Mouse (Mus musculus) lung, postnatal 0 days (tissue): ENCODE data around the gene Rabep1. TPM values are rescaled to one million over a fixed set of nuclear protein-coding genes. Genes with fewer than 3 reads are reported as not detected.
"Not testable (repeated sequence)": the region's sequence is repeated elsewhere in the genome, so short reads cannot be mapped to it uniquely, and the experiment has no call there.

Experiments
- ATAC-seq: fragments of 200-750 bp; cut with Nextera tagmentation; 2 replicates; pipeline ENCODE4 v1.8.0; 2017; ENCODE audit warnings: moderate library complexity
- DNase-seq: peaks from one replicate; pipeline ENCODE4 v3.0.0-alpha.2; 2016; ENCODE audit warnings: low spot score
- H3K27ac ChIP-seq: fragments of 300-500 bp; sonication (generic); 2 replicates; pipeline ENCODE4 v1.5.1; 2014; ENCODE audit warnings: antibody characterized with exemption, mild to moderate bottlenecking, low read length, mixed read lengths
- H3K27me3 ChIP-seq: fragments of 300-500 bp; sonication (generic); replicated peaks from 2 replicates; pipeline ENCODE4 v1.6.1; 2014; ENCODE audit warnings: low read length, mixed read lengths; ENCODE audit not compliant: insufficient read depth
- H3K36me3 ChIP-seq: fragments of 300-500 bp; sonication (generic); 2 replicates; pipeline ENCODE4 v1.6.1; 2014; ENCODE audit warnings: low read length, mixed read lengths; ENCODE audit not compliant: insufficient read depth
- H3K4me1 ChIP-seq: fragments of 300-500 bp; sonication (generic); 2 replicates; pipeline ENCODE4 v1.6.1; 2014; ENCODE audit warnings: antibody characterized with exemption, low read depth, low read length, mixed read lengths; ENCODE audit not compliant: insufficient read depth
- H3K4me2 ChIP-seq: fragments of 300-500 bp; sonication (generic); replicated peaks from 2 replicates; pipeline ENCODE4 v1.6.1; 2014; ENCODE audit warnings: low read depth, mild to moderate bottlenecking, low read length, moderate library complexity, mixed read lengths
- H3K4me3 ChIP-seq: fragments of 300-500 bp; sonication (generic); 2 replicates; pipeline ENCODE4 v1.5.1; 2014; ENCODE audit warnings: low read depth, low read length
- H3K9ac ChIP-seq: fragments of 300-500 bp; sonication (generic); replicated peaks from 2 replicates; pipeline ENCODE4 v1.6.1; 2014; ENCODE audit warnings: low read depth, mild to moderate bottlenecking
- H3K9me3 ChIP-seq: fragments of 300-500 bp; sonication (generic); 2 replicates; pipeline ENCODE4 v1.6.1; 2016; ENCODE audit warnings: low read length, mixed read lengths
- CTCF ChIP-seq: IDR thresholded peaks from 2 replicates; pipeline ENCODE4 v1.5.1; 2016; ENCODE audit warnings: antibody characterized with exemption, mild to moderate bottlenecking
- EP300 ChIP-seq: IDR thresholded peaks from 2 replicates; pipeline ENCODE4 v1.6.1; 2016; ENCODE audit warnings: antibody characterized with exemption, mild to moderate bottlenecking, control low read depth
- WGBS: fragments of 180-500 bp; shearing (Covaris S2); extraction: QIAGEN DNeasy Blood & Tissue Kit; methylation state at CpG from one replicate; pipeline ENCODE4 v1.1.7; 2014; 5-methylcytosine and 5-hydroxymethylcytosine counted together
- polyA plus RNA-seq: library from polyadenylated mRNA; unstranded; fragments of >200 nt; fragmentation: Nextera tagmentation; extraction: Ambion mirVana; gene quantifications from 2 replicates; pipeline ENCODE4 v1.2.1, GENCODE M21; 2015

Rabep1 gene
- polyA plus RNA-seq, 1 experiment from 2014 or later = 35.3 TPM

DNA sequence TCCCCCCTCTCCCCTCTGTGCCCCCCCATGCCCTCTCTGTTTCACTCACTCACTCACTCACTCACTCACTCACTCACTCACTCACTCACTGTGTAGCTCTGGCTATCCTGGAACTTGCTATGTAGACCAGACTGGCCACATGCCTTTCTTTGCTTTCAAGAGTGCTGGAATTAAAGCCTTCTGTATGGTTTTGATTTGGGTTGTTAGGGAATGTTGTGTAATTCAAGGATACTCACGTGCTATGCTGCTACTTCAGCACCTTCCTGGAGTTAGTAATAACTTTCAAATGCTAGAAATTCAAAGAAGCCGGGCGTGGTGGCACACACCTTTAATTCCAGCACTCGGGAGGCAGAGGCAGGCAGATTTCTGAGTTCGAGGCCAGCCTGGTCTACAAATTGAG is 53.6 kb downstream of the Rabep1 start:
- not testable (repeated sequence) for H3K36me3 ChIP-seq, H3K27me3 ChIP-seq, H3K4me3 ChIP-seq, H3K4me1 ChIP-seq, H3K9ac ChIP-seq, H3K9me3 ChIP-seq, H3K4me2 ChIP-seq
- peak; percentile 77 for DNase-seq
- peak; percentile 89 for ATAC-seq
- TF ChIP-seq EP300 = 0 out of 2 replicates have a peak, but pooled peaks have one; percentile 28
- peak overlapping the region; percentile 47; the same call in 1 of the 2 replicates for H3K27ac ChIP-seq
- 75% methylated on average over 5 of the region's 5 CpGs for WGBS

DNA sequence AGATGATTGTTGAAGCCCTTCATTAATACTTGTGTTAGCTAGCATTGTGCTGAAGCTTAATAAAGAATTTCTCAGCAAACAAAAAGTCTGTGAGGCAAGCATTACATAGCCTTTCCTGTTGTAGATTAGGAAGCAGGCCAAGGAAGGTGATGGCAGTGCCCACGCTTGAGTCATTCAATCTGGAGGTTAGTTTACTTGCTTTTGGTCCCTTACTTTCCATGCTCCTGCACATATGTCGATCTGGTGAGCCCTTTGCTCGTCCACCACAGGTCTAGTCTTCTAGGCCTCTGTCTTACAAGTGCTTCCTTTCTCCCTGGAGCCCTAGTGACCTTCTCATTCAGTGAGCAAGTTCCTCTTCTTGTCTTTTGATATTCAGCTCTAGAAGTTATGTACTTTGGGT is 62.1 kb downstream of the Rabep1 start:
- TF ChIP-seq CTCF = no peak
- no peak for TF ChIP-seq EP300
- no peaks in the 10 kb centered on the region for H3K27me3 ChIP-seq
- H3K9ac ChIP-seq = no peak overlapping the region
- no peaks in the 10 kb centered on the region for H3K4me1 ChIP-seq
- DNase-seq = peak; percentile 22
- no peak overlapping the region for H3K4me2 ChIP-seq
- no peak overlapping the region for H3K27ac ChIP-seq
- ATAC-seq = no peak
- 75% methylated on average over 3 of the region's 3 CpGs for WGBS
- H3K4me3 ChIP-seq = no peak overlapping the region
- peaks cover 10% of the 10 kb centered on the region; the same call in 1 of the 2 replicates for H3K36me3 ChIP-seq
- no peaks in the 10 kb centered on the region for H3K9me3 ChIP-seq

DNA sequence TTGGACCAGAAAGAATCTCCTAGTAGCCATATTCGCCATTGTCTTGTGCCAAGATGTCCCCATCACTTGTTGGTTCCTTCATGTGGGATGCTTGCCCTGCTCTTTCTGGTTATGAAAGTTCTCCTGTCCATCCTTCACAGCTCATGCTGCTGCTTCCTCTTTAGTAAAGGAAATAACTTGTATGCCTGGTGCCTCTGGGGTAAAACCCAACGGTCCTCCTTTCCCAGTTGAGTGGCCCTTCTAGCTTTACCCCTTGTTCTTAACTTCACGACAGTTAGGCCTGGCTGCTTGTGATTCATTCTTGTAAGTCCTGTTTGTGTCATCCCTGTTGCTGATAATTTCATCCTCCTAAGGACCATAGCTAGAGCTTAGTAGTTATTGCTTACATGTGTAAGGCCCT is 66.7 kb downstream of the Rabep1 start:
- TF ChIP-seq CTCF (no peak), EP300 (no peak)
- peaks cover 10% of the 10 kb centered on the region; the same call in 1 of the 2 replicates for H3K36me3 ChIP-seq
- DNase-seq (no peak), ATAC-seq (no peak)
- WGBS = 87% methylated on average over 3 of the region's 3 CpGs
- H3K9ac ChIP-seq = no peak overlapping the region
- no peaks in the 10 kb centered on the region for H3K4me1 ChIP-seq
- no peaks in the 10 kb centered on the region for H3K27me3 ChIP-seq
- no peak overlapping the region for H3K27ac ChIP-seq
- H3K9me3 ChIP-seq = no peaks in the 10 kb centered on the region
- H3K4me3 ChIP-seq = no peak overlapping the region
- no peak overlapping the region for H3K4me2 ChIP-seq

DNA sequence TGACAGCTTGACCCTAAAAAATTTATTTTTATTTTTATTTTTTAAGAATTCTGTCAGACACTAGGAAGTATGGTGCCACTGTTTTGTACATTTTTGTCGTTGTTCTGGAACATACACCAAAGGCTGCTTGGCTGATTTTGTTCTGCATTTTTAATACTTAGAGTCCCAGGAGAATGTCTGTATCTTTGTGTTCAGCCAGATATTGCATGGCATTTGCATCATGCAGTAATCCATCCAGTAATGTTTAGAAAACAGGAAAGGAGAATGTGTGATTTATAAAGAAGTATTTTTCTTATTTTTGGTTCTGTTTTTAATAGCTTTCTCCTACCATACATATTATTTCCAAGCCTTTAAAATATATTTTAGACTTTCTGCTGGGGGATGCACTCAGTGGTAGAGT is 67.3 kb downstream of the Rabep1 start:
- Histone ChIP-seq H3K4me2 (no peak overlapping the region), H3K4me1 (no peaks in the 10 kb centered on the region), H3K27ac (no peak overlapping the region), H3K9me3 (no peaks in the 10 kb centered on the region), H3K9ac (no peak overlapping the region), H3K27me3 (no peaks in the 10 kb centered on the region), H3K4me3 (no peak overlapping the region), H3K36me3 (peaks cover 10% of the 10 kb centered on the region; the same call in 1 of the 2 replicates)
- DNase-seq (no peak), ATAC-seq (no peak)
- TF ChIP-seq EP300 = no peak
- no peak for TF ChIP-seq CTCF
- WGBS = 100% methylated on average over 1 of the region's 1 CpGs

DNA sequence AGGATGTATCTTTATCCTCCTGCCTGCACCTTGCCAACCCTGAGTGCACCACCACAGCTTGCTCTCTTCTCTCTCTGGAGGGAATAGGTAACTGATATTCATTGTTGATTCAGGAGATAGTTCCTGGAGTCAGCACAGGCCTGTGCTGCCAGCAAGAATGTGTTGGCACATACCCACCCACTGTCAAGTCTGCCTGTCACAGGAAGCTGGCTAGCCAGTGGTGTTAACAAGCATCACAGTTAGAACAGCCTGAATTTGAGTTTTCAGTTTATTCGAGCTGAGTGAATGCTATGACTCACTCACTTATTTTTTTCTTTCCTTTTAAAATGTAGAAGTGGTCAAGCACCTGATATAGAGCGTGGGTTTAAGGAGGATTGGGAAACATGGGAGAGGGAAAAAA is 73.3 kb downstream of the Rabep1 start:
- Histone ChIP-seq H3K4me1 (no peaks in the 10 kb centered on the region), H3K4me2 (no peak overlapping the region), H3K4me3 (no peak overlapping the region), H3K36me3 (peaks cover 9% of the 10 kb centered on the region), H3K9ac (no peak overlapping the region), H3K27ac (no peak overlapping the region), H3K27me3 (no peaks in the 10 kb centered on the region), H3K9me3 (no peaks in the 10 kb centered on the region)
- TF ChIP-seq EP300 = no peak
- no peak for TF ChIP-seq CTCF
- DNase-seq (peak; percentile 6), ATAC-seq (no peak)
- WGBS = 68% methylated on average over 2 of the region's 2 CpGs

DNA sequence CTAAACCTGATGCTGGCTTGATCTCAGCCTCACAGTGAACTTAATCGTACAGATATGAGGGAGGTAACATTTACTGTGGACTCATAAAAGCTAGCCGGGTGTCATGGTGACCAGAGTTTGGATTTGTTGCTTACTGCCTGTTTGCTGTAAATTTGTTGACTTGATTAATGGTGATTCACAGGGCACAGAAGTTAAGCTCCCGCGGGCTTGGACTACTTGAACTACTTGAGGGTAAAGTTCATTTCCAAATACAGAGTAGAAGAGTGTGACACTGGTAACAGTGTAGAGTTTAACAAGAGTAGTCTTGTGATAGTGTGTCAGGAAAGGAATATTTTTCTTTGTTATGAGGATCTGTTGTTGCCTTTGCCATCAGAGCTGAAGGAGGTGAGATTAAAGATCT is 74.9 kb downstream of the Rabep1 start:
- DNase-seq = no peak
- Histone ChIP-seq H3K27ac (no peak overlapping the region), H3K4me1 (no peaks in the 10 kb centered on the region), H3K9ac (no peak overlapping the region), H3K9me3 (no peaks in the 10 kb centered on the region), H3K4me2 (no peak overlapping the region), H3K36me3 (peaks cover 18% of the 10 kb centered on the region), H3K4me3 (no peak overlapping the region), H3K27me3 (no peaks in the 10 kb centered on the region)
- no peak for TF ChIP-seq EP300
- TF ChIP-seq CTCF = no peak
- 86% methylated on average over 4 of the region's 4 CpGs for WGBS
- no peak for ATAC-seq

DNA sequence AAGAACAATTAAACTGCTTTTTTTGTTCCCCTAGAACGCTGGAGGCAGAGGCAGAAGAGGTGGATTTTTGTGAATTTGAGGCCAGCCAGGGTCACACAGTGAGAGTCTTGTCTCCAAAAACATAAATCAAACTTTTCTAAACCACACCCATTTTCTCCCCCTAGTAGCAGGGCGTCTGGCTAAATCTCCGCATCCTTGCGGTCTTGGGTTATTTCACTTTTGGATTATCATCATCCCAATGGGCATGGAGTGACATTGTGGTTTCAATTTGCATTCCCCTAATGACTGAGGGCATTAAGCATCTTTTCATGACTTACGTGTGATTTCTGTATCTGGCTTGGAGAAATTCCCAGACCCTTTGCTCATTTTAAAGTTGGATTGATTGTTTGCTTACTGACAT is 86.9 kb downstream of the Rabep1 start:
- Histone ChIP-seq H3K9me3 (no peaks in the 10 kb centered on the region), H3K36me3 (peaks cover 22% of the 10 kb centered on the region; the same call in 1 of the 2 replicates), H3K9ac (no peak overlapping the region), H3K4me1 (no peaks in the 10 kb centered on the region), H3K27me3 (no peaks in the 10 kb centered on the region), H3K4me2 (no peak overlapping the region), H3K27ac (no peak overlapping the region), H3K4me3 (no peak overlapping the region)
- no peak for ATAC-seq
- WGBS = 87% methylated on average over 5 of the region's 5 CpGs
- no peak for DNase-seq
- TF ChIP-seq EP300 (no peak), CTCF (no peak)
